Mouse (Mus musculus): Measurements from ENCODE around the gene Rasal1. TPM values are rescaled to one million over a fixed set of nuclear protein-coding genes. Genes with fewer than 3 reads are reported as not detected.

Rasal1 gene
- polyA plus RNA-seq, 1 experiment from 2014 or later = not detected

GRCm38 (mm10) chr5:120674229-120675145, 25.9 kb downstream of the Rasal1 start:
- Histone ChIP-seq H3K9ac (no peak overlapping the region), H3K27me3 (ENCODE audit: insufficient read depth, low read length) (no peaks in the 10 kb centered on the region), H3K4me2 (no peak overlapping the region), H3K4me3 (ENCODE audit: low read depth, low read length) (no peak overlapping the region), H3K27ac (ENCODE audit: low read depth) (no peak overlapping the region), H3K4me1 (ENCODE audit: insufficient read depth) (peaks cover 1% of the 10 kb centered on the region), H3K36me3 (ENCODE audit: insufficient read depth) (no peaks in the 10 kb centered on the region), H3K9me3 (ENCODE audit: low read depth, low read length) (no peaks in the 10 kb centered on the region)
- WGBS = 26% methylated on average over 21 of the region's 21 CpGs
- ATAC-seq (ENCODE audit: insufficient read depth) (peak; percentile 38; the same call in 1 of the 2 replicates), DNase-seq (peak; percentile 62)
- TF ChIP-seq CTCF (IDR thresholded peaks at IDR 0.05; ENCODE audit: low read depth) = no peak

- H3K4me3 ChIP-seq (ENCODE audit: low read depth, low read length) = no peak overlapping the region
- no peak overlapping the region for H3K4me2 ChIP-seq
- WGBS = 17% methylated on average over 2 of the region's 2 CpGs
- peaks cover 2% of the 10 kb centered on the region for H3K4me1 ChIP-seq (ENCODE audit: insufficient read depth)
- DNase-seq (no peak), ATAC-seq (ENCODE audit: insufficient read depth) (no peak)
- peaks cover 7% of the 10 kb centered on the region for H3K27me3 ChIP-seq (ENCODE audit: insufficient read depth, low read length)
- H3K36me3 ChIP-seq (ENCODE audit: insufficient read depth) = no peaks in the 10 kb centered on the region
- H3K27ac ChIP-seq (ENCODE audit: low read depth) = no peak overlapping the region
- H3K9me3 ChIP-seq (ENCODE audit: low read depth, low read length) = no peaks in the 10 kb centered on the region
- no peak for TF ChIP-seq CTCF (IDR thresholded peaks at IDR 0.05; ENCODE audit: low read depth)
- H3K9ac ChIP-seq = no peak overlapping the region
Observed at GRCm38 (mm10) chr5:120677516-120677915, 28.9 kb downstream of the Rasal1 start.

DNA sequence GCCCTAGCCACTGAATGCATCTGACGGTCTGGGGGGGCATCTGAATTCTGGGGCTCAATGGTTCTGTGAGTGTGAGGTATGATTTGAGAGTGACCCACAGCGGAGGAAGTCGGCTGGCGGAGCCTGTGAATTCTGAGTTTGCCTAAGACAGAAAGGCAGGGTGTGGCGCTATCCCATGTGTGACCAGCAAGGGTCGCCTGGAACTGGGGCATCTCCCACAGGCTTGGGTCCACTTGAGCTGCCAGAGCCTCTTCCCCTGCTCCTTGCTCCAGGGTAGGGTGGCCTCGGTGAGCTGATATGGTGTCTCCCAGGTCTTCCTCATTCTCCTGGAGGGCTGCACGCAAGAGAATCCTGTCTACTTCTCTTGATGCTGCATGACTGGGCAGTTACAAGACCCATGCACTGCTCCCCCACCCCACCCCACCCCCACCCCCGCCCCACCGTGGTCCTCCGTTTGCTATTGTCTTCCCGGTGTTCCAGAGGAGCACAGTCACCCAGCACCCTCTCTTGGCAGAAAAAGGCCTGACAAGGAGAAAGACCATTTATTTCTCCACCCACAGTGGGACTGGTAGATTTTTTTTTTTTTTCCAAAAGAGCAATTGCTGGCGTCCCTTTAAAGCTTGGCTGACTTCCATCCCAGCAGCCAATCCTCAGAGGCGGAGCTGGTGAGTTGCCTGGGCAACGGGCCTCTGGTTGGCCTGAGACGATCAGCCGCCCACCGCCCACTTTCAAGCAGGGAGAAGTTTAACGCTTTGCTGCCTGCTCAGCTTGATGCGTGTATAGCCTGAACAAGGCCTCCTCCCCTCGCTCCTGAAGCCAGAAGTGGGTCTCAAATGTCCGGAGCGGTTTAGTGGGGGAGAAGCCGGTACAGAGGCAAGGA, 31.3 kb downstream of the Rasal1 start:
- H3K4me2 ChIP-seq = peak overlapping the region; percentile 67
- no peaks in the 10 kb centered on the region for H3K36me3 ChIP-seq (ENCODE audit: insufficient read depth)
- 2% methylated on average over 24 of the region's 24 CpGs for WGBS
- peaks cover 2% of the 10 kb centered on the region for H3K4me1 ChIP-seq (ENCODE audit: insufficient read depth)
- peak overlapping the region; percentile 32 for H3K9ac ChIP-seq
- peak; percentile 90 for ATAC-seq (ENCODE audit: insufficient read depth)
- no peaks in the 10 kb centered on the region for H3K9me3 ChIP-seq (ENCODE audit: low read depth, low read length)
- TF ChIP-seq CTCF (IDR thresholded peaks at IDR 0.05; ENCODE audit: low read depth) = peak; percentile 81
- peak; percentile 97 for DNase-seq
- no peak overlapping the region for H3K27ac ChIP-seq (ENCODE audit: low read depth)
- H3K27me3 ChIP-seq (ENCODE audit: insufficient read depth, low read length) = peaks cover 22% of the 10 kb centered on the region
- H3K4me3 ChIP-seq (ENCODE audit: low read depth, low read length) = peak overlapping the region; percentile 31

DNA sequence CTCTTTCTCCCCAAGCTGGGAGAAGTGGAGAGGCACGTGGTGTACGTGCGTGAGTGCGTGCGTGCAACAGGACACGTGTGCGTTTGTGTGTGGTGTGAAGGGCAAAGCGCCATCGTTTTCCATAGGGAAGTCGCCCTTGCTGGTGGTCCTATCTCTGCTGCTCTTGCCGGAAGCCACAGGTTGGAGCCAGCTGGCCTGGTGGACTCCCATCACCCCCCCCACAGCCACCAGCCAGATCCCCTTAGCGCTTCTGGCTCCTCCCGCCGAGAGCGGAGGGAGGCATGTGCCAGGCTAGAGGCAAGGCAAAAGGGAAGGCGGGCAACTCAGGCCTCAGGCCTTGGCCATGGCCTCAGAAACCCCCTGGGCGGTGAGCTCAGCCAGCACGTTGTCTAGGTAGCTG, 32.3 kb downstream of the Rasal1 start:
- peak overlapping the region; percentile 67; the same call in 1 of the 2 replicates for H3K4me2 ChIP-seq

GRCm38 (mm10) chr5:120682982-120683771, 34.6 kb downstream of the Rasal1 start:
- Histone ChIP-seq H3K4me3 (ENCODE audit: low read depth, low read length) (no peak overlapping the region), H3K27ac (ENCODE audit: low read depth) (no peak overlapping the region), H3K4me2 (0 out of 2 replicates have a peak overlapping the region, but pooled peaks have one; percentile 10), H3K9me3 (ENCODE audit: low read depth, low read length) (no peaks in the 10 kb centered on the region), H3K9ac (no peak overlapping the region), H3K36me3 (ENCODE audit: insufficient read depth) (no peaks in the 10 kb centered on the region), H3K27me3 (ENCODE audit: insufficient read depth, low read length) (peaks cover 22% of the 10 kb centered on the region), H3K4me1 (ENCODE audit: insufficient read depth) (peaks cover 2% of the 10 kb centered on the region)
- WGBS = 11% methylated on average over 24 of the region's 24 CpGs
- no peak for DNase-seq
- TF ChIP-seq CTCF (IDR thresholded peaks at IDR 0.05; ENCODE audit: low read depth) = no peak
- ATAC-seq (ENCODE audit: insufficient read depth) = no peak

More for the DNA sequence above, 32.3 kb downstream of the Rasal1 start:
- H3K27ac ChIP-seq (ENCODE audit: low read depth) = no peak overlapping the region
- WGBS = 84% methylated on average over 18 of the region's 18 CpGs
- no peak for ATAC-seq (ENCODE audit: insufficient read depth)
- H3K4me1 ChIP-seq (ENCODE audit: insufficient read depth) = peaks cover 2% of the 10 kb centered on the region
- no peak for DNase-seq
- no peak for TF ChIP-seq CTCF (IDR thresholded peaks at IDR 0.05; ENCODE audit: low read depth)
- peaks cover 22% of the 10 kb centered on the region for H3K27me3 ChIP-seq (ENCODE audit: insufficient read depth, low read length)
- H3K9me3 ChIP-seq (ENCODE audit: low read depth, low read length) = no peaks in the 10 kb centered on the region
- no peaks in the 10 kb centered on the region for H3K36me3 ChIP-seq (ENCODE audit: insufficient read depth)
- no peak overlapping the region for H3K4me3 ChIP-seq (ENCODE audit: low read depth, low read length)
- no peak overlapping the region for H3K9ac ChIP-seq

DNA sequence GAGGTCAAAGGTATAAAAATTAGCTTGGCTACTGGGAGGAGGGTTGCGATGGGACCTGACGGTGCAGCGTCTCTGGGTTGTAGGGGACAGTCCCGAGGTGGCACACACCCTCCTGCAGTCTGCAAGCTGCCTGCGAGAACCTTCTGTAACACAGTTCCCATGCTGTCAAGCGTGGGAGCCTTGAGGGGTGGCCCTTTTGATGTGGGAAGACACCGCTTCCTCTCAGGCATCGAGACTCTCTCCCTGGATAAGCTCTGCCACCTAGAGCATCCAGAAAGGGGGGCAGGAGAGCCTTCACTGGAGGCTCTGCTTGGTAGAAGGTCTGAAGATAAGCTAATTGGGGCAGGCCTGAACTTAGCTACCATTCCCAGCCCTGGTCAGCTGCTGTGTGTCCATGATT, 37.1 kb downstream of the Rasal1 start:
- no peak overlapping the region for H3K9ac ChIP-seq
- 64% methylated on average over 8 of the region's 8 CpGs for WGBS
- no peaks in the 10 kb centered on the region for H3K36me3 ChIP-seq (ENCODE audit: insufficient read depth)
- no peak overlapping the region for H3K4me2 ChIP-seq
- no peak overlapping the region for H3K27ac ChIP-seq (ENCODE audit: low read depth)
- H3K4me1 ChIP-seq (ENCODE audit: insufficient read depth) = no peaks in the 10 kb centered on the region
- TF ChIP-seq CTCF (IDR thresholded peaks at IDR 0.05; ENCODE audit: low read depth) = no peak
- no peaks in the 10 kb centered on the region for H3K9me3 ChIP-seq (ENCODE audit: low read depth, low read length)
- no peak for DNase-seq
- ATAC-seq (ENCODE audit: insufficient read depth) = no peak
- no peak overlapping the region for H3K4me3 ChIP-seq (ENCODE audit: low read depth, low read length)
- H3K27me3 ChIP-seq (ENCODE audit: insufficient read depth, low read length) = peaks cover 25% of the 10 kb centered on the region
